Mouse (Mus musculus): ENCODE data around the gene Fam136a. TPM values are rescaled to one million over a fixed set of nuclear protein-coding genes. Genes with fewer than 3 reads are reported as not detected.

The Fam136a gene
- polyA plus RNA-seq, 1 experiment from 2014 or later: 123 TPM

DNA sequence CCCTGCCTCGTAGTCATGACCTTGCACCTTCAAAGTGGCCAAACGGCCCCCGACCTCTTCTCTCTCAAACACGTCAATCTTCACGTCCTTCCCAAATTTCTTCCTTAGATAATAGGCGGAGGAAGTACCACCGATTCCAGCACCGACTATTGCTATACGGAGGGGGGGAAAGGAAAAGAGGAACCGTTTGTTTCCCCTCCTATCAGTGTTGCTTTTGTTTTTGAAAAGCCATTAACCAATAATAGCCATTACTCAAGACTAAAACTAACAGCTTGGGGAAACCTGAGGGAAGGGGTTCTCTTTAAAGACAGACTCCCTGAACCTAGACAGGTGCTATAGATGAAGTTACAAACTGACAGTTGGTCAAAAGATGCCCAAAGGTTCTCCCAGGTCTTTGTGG is 30.5 kb downstream of the Fam136a start:
- Histone ChIP-seq H3K27ac (ENCODE audit: low read length) (no peak overlapping the region; the same call in 1 of the 2 replicates), H3K9ac (replicated peaks; ENCODE audit: low read depth, low read length) (peak overlapping the region; percentile 73), H3K36me3 (ENCODE audit: control insufficient read depth, insufficient read depth, low read length) (peaks cover 18% of the 10 kb centered on the region; the same call in 1 of the 2 replicates), H3K27me3 (ENCODE audit: control insufficient read depth, insufficient read depth, low read length) (no peaks in the 10 kb centered on the region), H3K4me2 (replicated peaks; ENCODE audit: low read depth, low read length) (peak overlapping the region; percentile 77), H3K4me3 (ENCODE audit: low read depth, low read length) (peak overlapping the region; percentile 82), H3K4me1 (ENCODE audit: control insufficient read depth, insufficient read depth, low read length) (peaks cover 20% of the 10 kb centered on the region; the same call in 1 of the 2 replicates), H3K9me3 (ENCODE audit: control insufficient read depth, low read depth, low read length) (no peaks in the 10 kb centered on the region)
- 20% methylated on average over 10 of the region's 10 CpGs for WGBS
- ATAC-seq (ENCODE audit: insufficient number of reproducible peaks, insufficient read depth, low FRiP score, low read depth): no peak

DNA sequence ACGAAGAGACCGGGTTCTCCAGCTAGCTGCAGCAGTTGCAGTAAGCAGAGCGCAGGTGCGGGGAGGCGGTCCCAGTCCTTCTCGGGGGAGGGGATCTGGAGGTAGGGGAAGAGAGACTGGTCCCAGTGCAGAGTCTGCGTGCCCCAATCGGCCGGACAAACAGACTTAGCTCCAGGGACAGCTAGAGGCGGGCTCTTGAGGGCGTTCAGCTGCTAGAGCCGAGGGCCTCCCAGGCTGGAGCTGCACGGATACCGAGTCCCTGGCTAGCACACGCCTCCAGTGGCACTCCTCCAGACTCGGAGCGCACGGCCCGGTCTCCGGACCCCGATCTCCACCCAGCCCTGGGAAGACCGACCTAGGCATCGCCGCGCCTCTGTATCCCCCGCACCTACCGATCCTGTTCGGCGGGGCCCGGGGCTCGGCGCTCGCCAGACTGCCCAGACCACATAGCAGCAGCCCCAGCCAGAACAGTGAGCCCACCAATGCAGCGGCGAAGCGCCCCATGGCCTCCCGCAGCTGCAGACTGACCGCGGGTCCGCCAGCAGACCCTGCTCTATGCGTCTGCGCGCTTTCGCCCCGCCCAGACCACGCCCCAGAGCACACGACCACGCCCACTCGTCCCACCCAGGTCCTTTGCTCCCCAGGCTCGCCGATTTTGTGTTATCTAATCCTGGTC is 31.3 kb downstream of the Fam136a start, which contains the start of gene Pcyox1:
TSS of gene Pcyox1 (minus strand) at position 574 of the 676 bp plus-strand sequence.
- peaks cover 20% of the 10 kb centered on the region; the same call in 1 of the 2 replicates for H3K4me1 ChIP-seq (ENCODE audit: control insufficient read depth, insufficient read depth, low read length)
- H3K4me2 ChIP-seq (replicated peaks; ENCODE audit: low read depth, low read length): peak within 1 kb of the TSS; percentile 77
- peak within 1 kb of the TSS; percentile 73 for H3K9ac ChIP-seq (replicated peaks; ENCODE audit: low read depth, low read length)
- H3K36me3 ChIP-seq (ENCODE audit: control insufficient read depth, insufficient read depth, low read length): peaks cover 10% of the 10 kb centered on the region; the same call in 1 of the 2 replicates
- H3K4me3 ChIP-seq (ENCODE audit: low read depth, low read length): peak within 1 kb of the TSS; percentile 82
- H3K27me3 ChIP-seq (ENCODE audit: control insufficient read depth, insufficient read depth, low read length): no peaks in the 10 kb centered on the region
- no peaks in the 10 kb centered on the region for H3K9me3 ChIP-seq (ENCODE audit: control insufficient read depth, low read depth, low read length)
- under 1% methylated on average over 51 of the region's 51 CpGs for WGBS
- ATAC-seq (ENCODE audit: insufficient number of reproducible peaks, insufficient read depth, low FRiP score, low read depth): peak; percentile 93
- peak within 1 kb of the TSS; percentile 87 for H3K27ac ChIP-seq (ENCODE audit: low read length)

DNA sequence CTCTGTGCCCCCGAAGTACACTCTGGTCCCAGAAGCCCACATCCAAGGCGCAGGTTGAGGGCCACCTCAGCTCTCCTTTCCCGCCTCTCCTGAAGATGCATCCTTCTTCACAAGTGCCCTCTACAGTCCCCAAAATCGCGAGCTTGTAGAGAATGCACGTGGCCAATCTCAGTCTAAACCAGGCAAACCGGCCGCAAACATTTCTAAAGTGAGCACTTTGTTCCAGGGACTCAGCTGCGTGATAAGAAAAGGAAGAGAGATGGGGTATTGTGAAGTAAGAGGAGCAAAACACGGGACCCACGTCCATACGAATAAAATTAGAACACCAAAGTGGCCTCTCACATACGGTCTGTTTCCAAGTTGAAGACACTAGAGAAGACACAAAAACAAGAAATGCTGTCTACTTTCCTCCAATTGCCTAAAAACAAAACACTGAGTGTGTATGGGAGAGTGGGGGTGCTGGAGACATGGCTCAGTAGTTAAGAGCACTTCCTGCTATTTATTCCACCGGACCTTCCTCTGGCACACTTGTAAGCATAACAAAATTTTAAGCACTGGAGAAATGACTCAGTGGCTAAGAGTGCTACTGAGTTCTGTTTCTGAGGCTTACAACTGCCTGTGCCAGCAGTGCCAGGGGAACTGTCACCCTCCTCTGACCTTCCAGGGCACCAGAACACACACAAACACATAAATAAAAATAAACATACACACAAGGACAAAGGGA is 32.0 kb downstream of the Fam136a start:
- H3K4me3 ChIP-seq (ENCODE audit: low read depth, low read length): peak overlapping the region; percentile 82
- ATAC-seq (ENCODE audit: insufficient number of reproducible peaks, insufficient read depth, low FRiP score, low read depth): no peak; the same call in 1 of the 2 replicates
- H3K36me3 ChIP-seq (ENCODE audit: control insufficient read depth, insufficient read depth, low read length): peaks cover 4% of the 10 kb centered on the region; the same call in 1 of the 2 replicates
- WGBS: 6% methylated on average over 14 of the region's 14 CpGs
- H3K4me2 ChIP-seq (replicated peaks; ENCODE audit: low read depth, low read length): peak overlapping the region; percentile 77
- H3K9me3 ChIP-seq (ENCODE audit: control insufficient read depth, low read depth, low read length): no peaks in the 10 kb centered on the region
- peak overlapping the region; percentile 73 for H3K9ac ChIP-seq (replicated peaks; ENCODE audit: low read depth, low read length)
- peak overlapping the region; percentile 87; the same call in 1 of the 2 replicates for H3K27ac ChIP-seq (ENCODE audit: low read length)
- peaks cover 20% of the 10 kb centered on the region; the same call in 1 of the 2 replicates for H3K4me1 ChIP-seq (ENCODE audit: control insufficient read depth, insufficient read depth, low read length)
- no peaks in the 10 kb centered on the region for H3K27me3 ChIP-seq (ENCODE audit: control insufficient read depth, insufficient read depth, low read length)

DNA sequence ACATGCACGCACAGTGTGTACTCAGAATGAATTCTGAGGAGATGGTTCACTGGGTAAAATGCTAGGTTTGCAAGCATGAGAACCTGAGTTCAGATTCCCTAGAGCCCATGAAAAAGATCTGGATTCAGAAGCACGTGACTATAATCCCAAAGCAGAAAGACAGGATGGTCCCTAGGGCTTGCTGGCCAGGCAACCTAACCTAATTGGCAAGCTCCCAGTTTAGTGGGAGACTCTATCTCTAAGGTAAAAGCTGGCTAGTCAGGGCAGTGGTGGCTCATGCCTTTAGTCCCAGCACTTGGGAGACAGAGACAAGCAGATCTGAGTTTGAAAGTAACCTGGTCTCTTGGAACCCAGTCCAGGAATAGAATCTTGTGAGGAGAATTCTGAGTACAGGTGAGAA is 33.5 kb downstream of the Fam136a start:
- Histone ChIP-seq H3K27ac (ENCODE audit: low read length) (no peak overlapping the region), H3K27me3 (ENCODE audit: control insufficient read depth, insufficient read depth, low read length) (no peaks in the 10 kb centered on the region), H3K36me3 (ENCODE audit: control insufficient read depth, insufficient read depth, low read length) (peaks cover 3% of the 10 kb centered on the region; the same call in 1 of the 2 replicates), H3K4me1 (ENCODE audit: control insufficient read depth, insufficient read depth, low read length) (peaks cover 20% of the 10 kb centered on the region; the same call in 1 of the 2 replicates), H3K9ac (replicated peaks; ENCODE audit: low read depth, low read length) (no peak overlapping the region), H3K4me3 (ENCODE audit: low read depth, low read length) (no peak overlapping the region), H3K4me2 (replicated peaks; ENCODE audit: low read depth, low read length) (no peak overlapping the region), H3K9me3 (ENCODE audit: control insufficient read depth, low read depth, low read length) (no peaks in the 10 kb centered on the region)
- ATAC-seq (ENCODE audit: insufficient number of reproducible peaks, insufficient read depth, low FRiP score, low read depth): no peak
- 83% methylated on average over 2 of the region's 2 CpGs for WGBS

DNA sequence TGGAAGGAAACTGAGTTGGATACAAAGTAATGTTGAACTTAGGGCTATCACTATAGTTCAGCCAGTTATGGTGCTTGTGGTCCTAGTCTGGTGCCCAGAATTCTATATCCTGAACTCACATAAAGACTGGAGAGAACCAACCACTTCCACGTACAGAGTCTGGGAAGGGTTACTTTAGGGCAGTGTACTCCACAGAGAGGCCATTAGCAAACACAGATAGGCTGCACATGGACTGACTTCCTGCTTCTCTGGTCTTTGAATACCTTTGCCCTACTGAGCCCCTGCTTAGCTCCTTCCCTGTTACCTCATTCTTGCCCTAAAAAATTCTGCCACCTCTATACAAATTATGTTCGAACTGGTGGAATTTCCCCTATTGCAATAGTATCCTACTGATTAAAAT is 34.5 kb downstream of the Fam136a start:
- 72% methylated on average over 2 of the region's 2 CpGs for WGBS
- no peak for ATAC-seq (ENCODE audit: insufficient number of reproducible peaks, insufficient read depth, low FRiP score, low read depth)

DNA sequence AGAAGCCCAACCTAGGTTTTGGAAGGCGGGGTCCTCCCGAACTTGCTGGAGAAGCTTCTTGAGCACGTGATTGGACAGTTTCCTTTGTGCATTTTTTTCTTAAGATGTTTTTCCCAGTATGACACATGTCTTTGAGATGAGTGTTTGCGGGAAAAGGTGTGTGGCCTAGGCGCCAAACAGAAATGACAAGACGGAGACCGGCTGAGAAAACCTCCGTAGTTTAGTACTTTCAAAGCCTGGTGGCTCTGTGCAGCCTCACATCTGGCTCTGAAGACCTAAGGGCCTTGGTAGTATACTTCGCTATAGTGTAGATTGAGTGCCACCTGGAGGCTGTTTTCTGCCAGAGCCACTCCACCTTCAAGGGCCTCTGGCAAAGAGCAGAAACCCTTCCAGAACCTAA is 35.5 kb downstream of the Fam136a start:
- Histone ChIP-seq H3K27me3 (ENCODE audit: control insufficient read depth, insufficient read depth, low read length) (no peaks in the 10 kb centered on the region), H3K4me3 (ENCODE audit: low read depth, low read length) (peak overlapping the region; percentile 17; the same call in 1 of the 2 replicates), H3K4me2 (replicated peaks; ENCODE audit: low read depth, low read length) (peak overlapping the region; percentile 34), H3K4me1 (ENCODE audit: control insufficient read depth, insufficient read depth, low read length) (peaks cover 7% of the 10 kb centered on the region; the same call in 1 of the 2 replicates), H3K36me3 (ENCODE audit: control insufficient read depth, insufficient read depth, low read length) (no peaks in the 10 kb centered on the region), H3K9me3 (ENCODE audit: control insufficient read depth, low read depth, low read length) (no peaks in the 10 kb centered on the region), H3K9ac (replicated peaks; ENCODE audit: low read depth, low read length) (0 out of 2 replicates have a peak overlapping the region, but pooled peaks have one; percentile 4), H3K27ac (ENCODE audit: low read length) (no peak overlapping the region)
- peak; percentile 42; the same call in 1 of the 2 replicates for ATAC-seq (ENCODE audit: insufficient number of reproducible peaks, insufficient read depth, low FRiP score, low read depth)
- WGBS: 6% methylated on average over 9 of the region's 9 CpGs

More for the DNA sequence above, 34.5 kb downstream of the Fam136a start:
- H3K36me3 ChIP-seq (ENCODE audit: control insufficient read depth, insufficient read depth, low read length): no peaks in the 10 kb centered on the region
- peaks cover 16% of the 10 kb centered on the region; the same call in 1 of the 2 replicates for H3K4me1 ChIP-seq (ENCODE audit: control insufficient read depth, insufficient read depth, low read length)
- no peak overlapping the region for H3K9ac ChIP-seq (replicated peaks; ENCODE audit: low read depth, low read length)
- H3K4me2 ChIP-seq (replicated peaks; ENCODE audit: low read depth, low read length): no peak overlapping the region
- H3K9me3 ChIP-seq (ENCODE audit: control insufficient read depth, low read depth, low read length): no peaks in the 10 kb centered on the region
- H3K27ac ChIP-seq (ENCODE audit: low read length): no peak overlapping the region
- H3K4me3 ChIP-seq (ENCODE audit: low read depth, low read length): no peak overlapping the region
- H3K27me3 ChIP-seq (ENCODE audit: control insufficient read depth, insufficient read depth, low read length): no peaks in the 10 kb centered on the region

DNA sequence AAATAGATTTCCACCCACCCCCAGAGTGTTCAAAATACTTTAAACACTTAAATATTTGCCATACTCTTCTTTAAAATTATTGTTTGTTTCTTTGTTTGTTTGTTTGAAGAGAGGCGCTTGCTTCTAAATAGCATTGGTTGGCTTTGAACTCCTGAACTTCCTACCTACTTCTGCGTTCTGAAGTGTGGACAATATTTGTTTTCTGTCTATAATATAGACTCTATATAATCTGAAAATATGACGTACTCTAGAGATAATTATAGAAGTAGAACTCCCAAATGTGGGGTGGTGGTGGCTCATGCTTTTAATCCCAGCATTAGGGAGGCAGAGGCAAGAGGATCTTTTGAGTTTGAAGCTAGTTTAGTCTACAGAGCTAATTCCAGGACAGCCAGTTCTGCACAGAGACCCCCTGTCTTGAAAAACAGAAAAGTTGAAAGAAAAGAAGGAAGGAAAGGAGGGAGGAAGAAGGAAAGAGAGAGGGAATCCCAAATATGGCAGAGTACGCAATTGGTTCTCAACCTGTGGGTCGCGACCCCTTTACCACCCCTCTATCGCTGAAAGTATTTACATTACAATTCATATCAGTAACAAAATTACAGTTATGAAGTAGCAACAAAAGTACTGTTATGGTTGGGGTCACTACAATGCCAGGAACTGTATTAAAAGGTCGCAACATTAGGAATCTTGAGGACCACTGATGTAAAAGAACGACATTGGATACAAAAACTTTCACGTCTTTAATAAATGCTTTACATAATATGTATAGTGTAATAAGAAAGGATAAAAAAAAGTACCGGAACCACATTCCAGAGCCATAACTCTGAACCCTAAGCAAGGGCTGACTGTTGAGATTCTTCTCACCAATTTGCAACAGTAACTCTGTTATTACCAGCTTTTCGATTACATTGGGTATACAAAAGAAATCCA is 37.5 kb downstream of the Fam136a start:
- H3K9ac ChIP-seq (replicated peaks; ENCODE audit: low read depth, low read length): no peak overlapping the region; the same call in 1 of the 2 replicates
- peak overlapping the region; percentile 99; the same call in 1 of the 2 replicates for H3K27ac ChIP-seq (ENCODE audit: low read length)
- WGBS: 34% methylated on average over 12 of the region's 12 CpGs
- ATAC-seq (ENCODE audit: insufficient number of reproducible peaks, insufficient read depth, low FRiP score, low read depth): no peak
- H3K9me3 ChIP-seq (ENCODE audit: control insufficient read depth, low read depth, low read length): no peaks in the 10 kb centered on the region
- peaks cover 3% of the 10 kb centered on the region; the same call in 1 of the 2 replicates for H3K4me1 ChIP-seq (ENCODE audit: control insufficient read depth, insufficient read depth, low read length)
- peak overlapping the region; percentile 37 for H3K4me2 ChIP-seq (replicated peaks; ENCODE audit: low read depth, low read length)
- no peaks in the 10 kb centered on the region for H3K27me3 ChIP-seq (ENCODE audit: control insufficient read depth, insufficient read depth, low read length)
- peaks cover 5% of the 10 kb centered on the region; the same call in 1 of the 2 replicates for H3K36me3 ChIP-seq (ENCODE audit: control insufficient read depth, insufficient read depth, low read length)
- peak overlapping the region; percentile 70 for H3K4me3 ChIP-seq (ENCODE audit: low read depth, low read length)
